Mouse (Mus musculus) liver, postnatal 0 days (tissue): ENCODE data around the gene Lin37.

Source experiments
- CTCF ChIP-seq: sonication (generic); IDR thresholded peaks from 2 replicates; pipeline ENCODE4 v1.5.1; 2016; ENCODE audit warnings: antibody characterized with exemption, low read depth
- EP300 ChIP-seq: IDR thresholded peaks from 2 replicates; pipeline ENCODE4 v1.6.1; 2016; ENCODE audit warnings: antibody characterized with exemption, low read depth, mild to moderate bottlenecking

DNA sequence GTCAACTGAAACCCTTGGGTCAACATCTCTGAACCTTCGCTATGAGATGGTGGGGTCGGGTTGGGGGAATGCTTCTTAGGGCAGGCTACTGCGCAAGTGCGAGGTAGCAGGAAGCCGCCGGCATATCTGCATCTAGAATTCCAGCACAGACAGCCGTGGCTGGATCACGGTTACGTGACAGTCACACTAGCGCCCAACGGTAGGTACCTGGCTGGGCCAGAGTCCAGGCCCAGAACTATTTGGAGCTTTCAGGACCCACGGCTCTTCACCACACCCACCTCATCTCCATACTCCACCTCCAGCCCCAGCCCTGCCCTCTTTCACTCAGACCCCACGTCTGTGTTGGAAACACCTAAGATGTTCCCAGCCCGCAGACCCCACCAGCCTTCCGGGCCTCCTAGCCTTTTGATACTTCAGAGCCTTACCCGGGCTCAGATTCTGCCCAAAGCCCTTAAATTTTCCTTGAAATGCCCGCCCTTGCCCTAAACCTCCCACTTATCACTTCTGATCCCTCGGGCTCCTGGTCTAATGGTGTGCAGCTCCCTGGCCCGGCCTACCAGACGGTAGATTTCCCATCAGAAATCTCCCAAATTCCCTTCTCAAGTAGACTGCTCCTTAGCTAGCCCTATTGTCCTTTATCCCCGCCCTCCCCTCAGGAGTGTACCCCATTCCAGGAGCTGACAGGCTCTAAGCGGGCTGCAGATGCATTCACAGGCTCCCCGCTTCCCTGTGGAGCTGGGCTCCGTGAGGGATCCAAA, 44.5 kb downstream of the Lin37 start:
- TF ChIP-seq CTCF = no peak
- TF ChIP-seq EP300 = no peak
